Mouse (Mus musculus) right cerebral cortex, postnatal 14 days (tissue): ENCODE data around the gene Gm37240.
"Not testable (repeated sequence)": the region's sequence is repeated elsewhere in the genome, so short reads cannot be mapped to it uniquely, and the experiment has no call there.

ENCODE experiments used
- DNase-seq: peaks from one replicate; pipeline ENCODE4 v3.0.0; 2022

The Gm37240 gene

GRCm38 (mm10) chr3:84652643-84653556 lies 1234.4 kb downstream of the Gm37240 start:
- no peak for DNase-seq

DNA sequence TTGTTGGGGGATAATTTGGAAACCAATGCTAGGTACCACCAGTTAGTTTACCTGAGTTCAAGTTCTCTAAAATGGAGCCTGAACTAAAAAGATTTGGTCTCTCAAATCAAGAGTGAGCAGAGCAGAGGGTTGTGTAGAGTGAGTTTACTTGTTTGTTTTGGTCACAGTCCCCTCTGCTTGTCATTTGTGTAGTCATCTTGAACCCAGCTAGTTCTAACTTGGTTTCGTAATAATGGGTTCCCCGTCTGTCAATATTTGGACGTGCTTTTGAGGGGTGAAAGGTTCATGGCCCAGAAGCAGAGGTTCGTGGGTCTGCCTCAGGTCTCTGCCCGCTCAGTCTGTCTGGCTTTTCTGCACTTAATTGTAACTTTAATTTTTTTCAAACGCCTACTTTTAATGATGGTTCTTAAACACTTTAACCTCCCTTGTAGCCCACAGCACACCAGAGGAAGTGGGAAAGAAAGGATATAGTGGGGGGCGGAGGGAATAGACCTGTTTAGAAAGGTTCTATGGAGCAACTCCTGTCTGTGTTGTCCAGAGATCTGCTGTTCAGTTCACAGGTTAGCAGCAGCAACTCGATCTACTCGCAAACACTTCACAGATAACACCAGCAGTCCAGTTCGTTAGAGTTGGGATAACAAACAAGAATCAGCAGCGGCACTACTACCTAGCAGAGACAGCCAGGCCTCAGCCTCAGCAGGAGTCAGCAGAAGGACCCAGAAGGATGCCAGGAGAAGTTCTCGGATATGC lies 1237.6 kb downstream of the Gm37240 start:
- no peak for DNase-seq

DNA sequence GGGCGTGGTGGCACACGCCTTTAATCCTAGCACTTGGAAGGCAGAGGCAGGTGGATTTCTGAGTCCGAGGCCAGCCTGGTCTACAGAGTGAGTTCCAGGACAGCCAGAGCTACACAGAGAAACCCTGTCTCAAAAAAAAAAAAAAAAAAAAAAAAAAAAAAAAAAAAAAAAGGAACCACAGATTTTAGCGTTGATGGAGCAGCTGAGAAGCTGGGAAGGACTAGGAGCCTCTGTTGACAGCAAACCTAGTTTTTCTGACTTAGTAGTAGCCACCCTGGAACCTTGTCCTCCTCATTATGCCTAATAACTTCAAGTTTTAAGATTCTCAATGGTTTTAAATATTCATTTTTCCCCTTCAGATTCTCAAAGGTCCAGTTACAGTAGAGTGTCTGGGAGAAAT lies 1239.2 kb downstream of the Gm37240 start:
- DNase-seq, result not testable (repeated sequence)

- no peak for DNase-seq
Measured at GRCm38 (mm10) chr3:84647616-84648015, 1239.7 kb downstream of the Gm37240 start.

GRCm38 (mm10) chr3:84646331-84646845 lies 1240.9 kb downstream of the Gm37240 start:
- DNase-seq, result no peak

GRCm38 (mm10) chr3:84646007-84646290 lies 1241.4 kb downstream of the Gm37240 start:
- no peak for DNase-seq

DNA sequence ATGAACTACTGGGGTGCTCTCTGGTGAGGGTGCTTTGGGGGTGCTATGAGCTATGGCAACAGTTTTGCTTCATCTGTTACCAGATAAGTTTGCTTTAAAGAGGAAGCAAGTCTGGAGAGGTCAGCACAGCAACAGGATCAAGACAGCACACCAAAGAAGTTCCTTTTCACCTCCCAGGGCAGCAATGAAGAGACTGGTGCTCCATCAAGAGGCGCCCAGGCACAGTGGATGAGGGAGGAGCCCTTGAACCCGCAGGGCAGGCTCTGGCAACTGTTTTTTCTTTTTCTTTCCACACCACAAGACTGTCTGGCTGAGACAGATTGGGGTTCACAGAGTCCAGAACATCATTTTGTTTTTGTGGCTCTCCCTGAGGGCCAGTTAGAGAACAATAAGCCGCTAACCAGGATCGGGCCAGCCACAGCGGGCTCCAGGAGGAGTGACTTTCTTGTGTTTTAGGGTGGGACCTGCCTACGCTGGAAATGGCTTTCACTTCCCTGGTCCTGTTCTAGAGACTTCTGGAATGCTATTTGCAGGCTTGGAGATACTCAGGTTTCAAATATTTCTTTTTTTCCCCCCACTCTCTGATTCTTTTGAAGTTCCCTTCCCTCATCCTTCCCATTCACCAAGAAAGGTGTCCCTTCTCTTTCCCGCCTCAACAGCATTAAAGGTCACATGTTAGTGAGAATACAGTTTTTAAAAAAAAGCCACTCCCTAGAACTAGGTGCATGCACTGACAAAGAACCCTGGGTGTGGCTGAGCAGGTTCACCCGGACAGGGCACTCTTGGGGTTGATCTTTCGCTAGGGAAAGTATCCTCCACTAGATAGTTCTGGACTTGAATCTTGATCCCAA lies 1241.9 kb downstream of the Gm37240 start:
- no peak for DNase-seq

- DNase-seq, result no peak
Measured at GRCm38 (mm10) chr3:84642942-84643341, 1244.4 kb downstream of the Gm37240 start.

GRCm38 (mm10) chr3:84641391-84641790 lies 1245.9 kb downstream of the Gm37240 start:
- no peak for DNase-seq

DNA sequence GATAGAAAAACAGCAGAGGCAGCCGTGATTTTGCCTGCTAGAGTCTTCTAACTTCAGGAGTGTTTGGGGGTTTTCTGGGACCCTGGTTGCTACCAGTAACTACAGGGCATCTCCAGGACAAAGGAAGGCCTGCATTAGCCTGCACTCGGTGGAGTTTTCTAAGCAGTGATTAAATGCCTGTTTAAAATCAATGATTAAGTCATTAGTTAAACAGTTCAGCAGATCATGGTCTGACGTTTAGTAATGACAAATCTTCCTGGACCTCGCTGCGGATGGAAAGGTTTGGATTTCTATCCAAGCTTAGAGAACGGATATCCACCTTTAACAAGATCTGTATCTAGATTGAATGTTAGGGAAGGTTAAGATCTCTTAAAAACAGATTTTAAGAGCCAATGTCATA lies 1246.8 kb downstream of the Gm37240 start:
- DNase-seq, result no peak

DNA sequence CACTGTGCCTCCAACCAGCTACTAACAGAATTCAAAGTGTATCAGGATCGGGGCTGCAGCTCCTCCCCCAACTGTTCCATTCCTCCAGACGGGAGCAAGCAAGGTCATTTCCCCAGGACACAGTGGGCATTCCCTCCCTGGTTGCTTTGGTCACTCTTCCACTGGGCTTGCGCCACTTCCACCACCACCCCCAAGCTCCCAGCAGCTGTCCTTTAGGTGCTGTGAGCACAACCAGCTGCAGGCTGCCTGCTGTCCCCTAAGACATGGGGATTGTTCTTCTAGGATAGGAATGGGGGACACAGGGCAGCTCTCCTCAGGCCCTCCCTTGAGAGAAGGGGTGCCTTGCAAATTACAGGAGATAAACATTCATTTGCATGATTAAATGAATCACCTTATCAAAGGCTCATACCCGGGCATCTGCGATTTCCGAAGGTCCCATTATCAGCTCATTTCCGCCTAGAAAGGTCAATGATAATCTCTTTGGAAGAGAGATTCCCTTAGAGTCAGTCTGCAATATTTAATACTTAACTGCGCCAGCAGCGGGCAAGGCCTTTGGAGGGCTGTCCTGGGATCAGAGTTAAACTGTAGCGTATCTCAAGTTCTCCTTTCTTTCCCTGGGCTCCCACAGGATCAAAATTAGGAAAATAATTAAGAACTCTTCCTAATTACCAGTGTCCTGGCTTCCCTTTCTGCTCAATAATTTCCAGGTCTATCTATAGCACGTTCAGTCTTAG lies 1247.4 kb downstream of the Gm37240 start:
- DNase-seq, result no peak

DNA sequence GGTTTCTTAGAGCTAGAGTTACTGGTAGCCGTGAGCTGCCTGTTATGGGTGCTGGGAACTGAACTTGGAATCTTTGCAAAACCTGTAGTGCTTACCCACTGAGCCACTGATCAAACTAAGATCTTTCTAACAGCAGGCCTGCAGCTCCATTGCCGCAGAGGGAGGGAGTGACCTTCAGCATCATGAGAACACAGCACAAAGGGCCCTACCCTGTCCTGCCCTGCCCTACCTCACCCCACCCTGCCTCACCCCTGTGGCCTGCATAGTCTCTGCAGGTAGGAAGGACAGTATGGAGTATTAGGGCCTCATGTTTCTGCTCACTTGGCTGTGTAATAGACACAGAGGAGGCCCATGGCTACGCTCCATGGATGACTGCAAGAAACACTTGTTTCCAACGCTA lies 1248.5 kb downstream of the Gm37240 start:
- no peak for DNase-seq

DNA sequence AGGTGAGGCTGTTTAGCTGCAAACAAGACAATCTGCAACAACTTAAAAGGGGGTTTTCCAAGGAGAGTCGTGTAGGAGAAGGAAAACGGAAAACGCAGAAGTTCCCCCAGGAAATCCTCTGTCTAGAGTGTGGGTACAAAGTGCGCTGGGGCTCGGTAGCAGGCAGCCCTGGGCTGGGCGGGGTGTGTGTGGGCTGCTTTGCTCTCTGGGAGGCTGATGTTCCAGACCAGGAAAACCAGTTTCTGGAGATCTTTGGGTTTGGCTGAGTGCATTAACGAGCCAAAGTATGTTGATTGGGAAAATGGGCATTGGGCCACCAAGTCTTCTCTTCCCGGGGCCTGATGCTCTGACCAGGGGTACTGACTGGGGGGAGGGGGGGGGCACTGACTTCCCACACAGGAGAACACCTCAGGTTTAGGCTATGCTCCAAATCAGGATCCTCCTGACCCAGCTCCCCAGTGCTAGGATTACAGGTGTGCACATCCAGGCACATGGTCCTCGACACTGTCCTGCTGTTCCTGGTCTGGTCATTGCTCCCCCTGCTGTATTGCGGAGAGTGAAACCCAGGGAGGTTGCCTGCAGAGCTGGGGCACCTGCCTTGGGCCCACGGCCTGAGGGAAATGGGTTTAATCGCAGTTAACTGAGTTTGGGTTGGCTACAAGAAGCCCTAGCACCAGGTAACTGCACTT lies 1249.3 kb downstream of the Gm37240 start:
- no peak for DNase-seq

DNA sequence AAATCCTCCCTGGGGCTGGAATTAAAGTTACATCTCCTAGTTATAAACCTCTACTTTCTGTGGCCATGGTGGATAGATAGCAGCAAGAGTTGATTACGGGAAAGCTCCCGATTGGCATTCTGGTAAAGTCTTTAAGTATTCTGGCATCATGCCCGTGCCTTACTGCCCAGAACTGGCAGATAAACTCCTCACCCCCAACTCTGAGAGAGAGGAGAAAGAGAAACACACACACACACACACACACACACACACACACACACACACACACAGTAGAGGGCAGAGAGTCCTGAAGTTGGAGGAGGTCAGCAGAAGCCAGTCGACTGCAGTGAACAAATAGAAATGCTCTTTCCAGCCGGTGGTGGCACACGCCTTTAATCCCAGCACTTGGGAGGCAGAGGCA lies 1250.2 kb downstream of the Gm37240 start:
- DNase-seq, result no peak

DNA sequence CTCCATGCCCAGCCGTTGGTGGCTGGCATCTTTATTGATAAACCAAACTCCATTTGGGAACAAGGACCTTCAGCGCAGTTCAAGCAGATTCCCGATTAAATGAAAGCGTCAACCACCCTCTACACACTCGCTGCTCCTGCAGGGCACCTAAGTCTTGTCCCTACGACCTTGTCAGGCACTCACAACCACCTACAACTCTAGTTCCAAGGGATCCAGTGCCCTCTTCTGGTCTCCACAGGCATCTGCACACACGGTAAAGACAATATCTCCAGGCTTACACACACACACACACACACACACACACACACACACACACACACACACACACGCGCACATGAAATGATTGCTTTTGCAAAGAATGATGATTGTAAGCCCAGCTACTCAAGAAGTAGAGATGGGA lies 1255.7 kb downstream of the Gm37240 start:
- no peak for DNase-seq

- DNase-seq, result no peak
Measured at GRCm38 (mm10) chr3:84622026-84622425, 1265.3 kb downstream of the Gm37240 start.

GRCm38 (mm10) chr3:84619725-84620124 lies 1267.6 kb downstream of the Gm37240 start:
- no peak for DNase-seq

DNA sequence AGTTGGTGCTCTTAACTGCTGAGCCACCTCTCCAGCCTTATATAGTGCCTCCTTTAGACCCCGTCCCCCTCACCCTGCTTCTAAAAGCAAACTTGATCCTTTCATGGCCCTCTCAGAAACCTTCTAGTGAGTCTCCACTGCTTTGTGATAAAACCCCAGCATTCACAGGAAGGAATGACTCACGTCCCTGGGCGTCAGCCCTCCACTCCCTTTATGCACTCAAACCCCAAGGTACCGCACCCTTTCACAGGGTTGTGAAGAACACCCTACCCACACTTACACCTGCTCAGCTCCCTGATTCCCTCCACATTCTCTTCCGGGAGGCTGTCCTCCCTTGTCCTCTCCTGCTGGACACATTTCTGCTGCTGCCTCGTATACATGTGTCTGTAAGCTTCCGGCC lies 1268.3 kb downstream of the Gm37240 start:
- no peak for DNase-seq

DNA sequence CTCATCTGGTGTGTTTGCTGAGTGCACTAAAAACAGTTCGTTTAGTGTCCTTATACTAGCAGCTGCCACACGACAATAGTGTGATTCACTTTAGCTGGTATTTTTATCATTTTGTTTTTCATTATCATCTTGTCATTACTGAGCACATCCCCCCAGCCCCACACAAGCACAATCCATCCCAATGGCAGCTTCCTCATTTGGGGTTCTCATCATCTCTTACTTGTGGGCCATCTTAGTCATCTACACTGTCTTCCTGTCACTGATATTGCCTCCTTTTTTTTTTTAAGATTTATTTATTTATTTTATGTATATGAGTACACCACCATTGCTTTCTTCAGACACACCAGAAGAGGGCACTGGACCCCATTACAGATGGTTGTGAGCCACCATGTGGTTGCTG lies 1268.7 kb downstream of the Gm37240 start:
- DNase-seq, result no peak

GRCm38 (mm10) chr3:84615856-84616225 lies 1271.5 kb downstream of the Gm37240 start:
- no peak for DNase-seq

DNA sequence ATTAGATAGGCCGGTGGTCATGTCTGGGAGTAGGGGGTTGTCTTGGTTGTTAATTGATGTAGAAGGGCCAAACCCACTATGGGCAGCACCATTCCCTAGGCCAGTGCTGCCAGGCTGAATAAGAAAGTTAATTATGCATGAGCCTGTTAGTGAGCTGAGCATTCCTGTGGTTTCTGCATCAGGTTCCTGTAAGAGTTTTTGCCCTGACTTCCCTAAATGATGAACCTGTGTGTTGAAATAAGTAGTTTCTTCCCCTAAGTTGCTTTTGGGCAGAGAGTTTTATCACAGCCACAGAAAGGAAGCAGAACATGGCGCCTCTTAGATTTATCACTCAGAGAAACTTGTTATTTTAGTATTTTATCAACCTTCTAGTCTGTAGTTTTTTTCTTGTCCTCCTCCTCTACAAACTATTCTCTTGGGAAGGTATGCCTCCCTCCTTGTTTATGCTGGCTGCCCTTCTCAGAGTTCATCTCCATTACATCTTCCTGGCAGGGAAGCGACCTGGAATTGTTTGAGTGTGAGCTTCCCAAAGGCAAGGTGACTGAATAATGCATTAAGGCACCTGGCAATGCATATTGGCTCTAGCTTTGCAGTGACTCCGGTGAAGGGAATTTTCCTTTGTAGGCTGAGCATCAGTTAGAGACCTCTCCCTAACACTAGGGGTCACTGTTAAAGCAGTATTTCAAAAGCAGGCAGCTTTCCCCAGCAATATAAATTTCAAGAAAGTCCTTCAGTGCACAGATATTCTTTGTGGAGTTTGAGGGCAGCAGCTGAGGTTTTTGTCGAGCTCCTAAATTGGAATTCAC lies 1272.1 kb downstream of the Gm37240 start:
- DNase-seq, result no peak
